Mouse (Mus musculus) G1E-ER4 (cell line): ENCODE data around the gene Eif4b. TPM values are rescaled to one million over a fixed set of nuclear protein-coding genes. Genes with fewer than 3 reads are reported as not detected.

Experiments used
- GATA1 ChIP-seq: IDR thresholded peaks from one replicate; pipeline ENCODE4 v1.8.0; 2012; ENCODE audit warnings: low read length, inconsistent platforms
- polyA plus RNA-seq: library from polyadenylated mRNA; stranded (reverse); fragments of >175 nt; gene quantifications from 2 replicates; pipeline ENCODE4 v1.2.3, GENCODE M21; 2012

The Eif4b gene
- polyA plus RNA-seq, 1 experiment = 375 TPM

DNA sequence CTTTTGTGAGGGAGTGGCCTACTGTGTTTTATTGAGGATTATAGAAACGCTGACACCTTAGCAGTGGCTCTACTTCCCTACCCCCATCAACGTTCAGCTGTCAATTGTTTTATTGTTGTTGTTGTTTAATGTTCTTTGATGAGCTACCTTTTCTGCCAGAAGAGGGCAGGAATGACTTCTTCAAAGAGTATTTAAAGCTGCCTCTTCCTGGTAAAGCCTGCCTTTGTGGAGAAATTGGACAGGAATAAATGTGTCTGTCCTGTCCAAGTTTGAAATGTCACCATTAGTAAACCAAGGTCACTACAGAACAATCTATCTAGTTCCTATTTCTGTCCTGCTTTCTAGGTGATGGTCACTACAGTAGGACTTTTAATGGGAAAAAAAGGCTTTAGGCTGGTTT lies 20.6 kb downstream of the Eif4b start:
- no peak for TF ChIP-seq GATA1

DNA sequence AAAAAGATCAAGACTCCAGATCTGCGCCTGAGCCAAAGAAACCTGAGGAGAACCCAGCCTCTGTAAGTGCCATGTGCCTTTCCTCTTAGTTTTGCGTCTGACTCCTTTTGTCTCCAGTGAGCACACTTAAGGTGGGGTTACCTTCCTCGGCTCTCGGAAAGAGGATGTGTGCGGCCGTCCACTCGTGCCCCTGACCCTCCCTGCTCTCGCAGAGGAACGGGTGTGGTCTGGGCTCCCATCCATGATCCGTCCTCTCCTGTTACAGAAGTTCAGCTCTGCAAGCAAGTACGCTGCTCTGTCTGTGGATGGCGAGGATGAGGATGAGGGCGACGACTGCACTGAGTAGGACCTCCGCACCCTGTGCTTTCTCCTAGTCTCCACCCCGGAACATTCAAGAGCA lies 21.4 kb downstream of the Eif4b start:
- no peak for TF ChIP-seq GATA1

DNA sequence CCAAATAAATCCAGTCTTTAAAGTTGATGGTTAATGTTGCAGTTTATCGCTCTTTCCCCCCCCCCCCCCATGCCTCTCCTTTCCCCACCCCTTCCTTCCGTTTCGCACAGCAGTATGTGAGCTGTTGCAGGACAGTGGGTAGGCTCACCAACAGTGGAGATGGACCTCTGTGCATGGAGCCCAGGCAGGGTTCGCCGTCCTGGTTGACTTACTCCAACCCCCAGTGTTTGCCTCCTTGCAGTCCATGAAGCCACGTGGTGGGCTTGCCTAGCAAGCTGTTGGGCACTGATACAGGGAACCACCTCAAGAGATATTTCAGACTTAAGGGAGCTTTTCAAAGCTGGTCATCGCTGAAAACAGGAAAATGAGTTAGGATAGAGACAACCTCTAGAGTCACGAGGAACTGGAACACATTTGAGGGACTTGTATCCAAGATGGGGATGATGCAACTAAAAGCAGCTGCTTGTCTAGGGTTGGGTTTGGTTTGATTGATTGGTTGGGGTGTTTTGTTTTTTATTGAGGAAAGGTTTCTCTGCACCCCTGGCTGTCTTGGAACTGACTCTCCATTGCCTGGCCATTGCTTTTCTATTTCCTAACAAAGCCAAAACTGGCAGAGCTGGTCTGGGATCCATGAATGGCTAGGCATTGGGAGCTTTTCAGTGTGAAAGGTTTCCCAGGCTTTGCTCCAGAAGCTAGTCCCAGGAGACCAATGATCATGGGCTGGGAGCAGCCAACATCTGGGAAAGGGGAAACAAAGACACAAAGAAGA lies 23.8 kb downstream of the Eif4b start:
- no peak for TF ChIP-seq GATA1

DNA sequence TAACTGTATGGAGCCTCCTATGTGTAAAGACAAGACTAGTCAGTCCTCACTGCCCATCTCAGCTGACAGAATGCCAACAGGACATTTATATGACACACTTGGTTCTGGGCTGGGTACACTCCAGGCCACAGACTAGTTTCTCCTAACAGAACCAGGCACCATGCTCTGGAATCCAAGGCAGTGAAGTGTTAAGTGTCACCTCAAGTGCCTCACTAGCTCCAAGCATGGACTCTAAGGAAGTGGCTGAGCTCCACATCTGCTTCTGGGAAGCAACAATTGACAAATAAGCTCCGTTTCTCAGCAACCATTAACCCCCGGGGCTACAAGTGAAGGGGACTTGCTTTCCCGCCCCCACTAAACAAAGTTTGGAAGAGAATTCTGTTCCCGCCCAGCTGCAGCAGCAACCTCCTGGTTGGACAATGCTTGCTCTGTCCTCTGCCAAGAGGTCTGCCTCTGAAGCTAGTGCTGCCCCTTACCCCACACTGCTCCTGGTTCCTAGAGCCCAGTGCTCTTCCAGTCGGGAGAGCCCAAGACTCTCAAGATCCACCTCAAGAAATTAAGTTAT lies 24.5 kb downstream of the Eif4b start:
- TF ChIP-seq GATA1 = no peak

DNA sequence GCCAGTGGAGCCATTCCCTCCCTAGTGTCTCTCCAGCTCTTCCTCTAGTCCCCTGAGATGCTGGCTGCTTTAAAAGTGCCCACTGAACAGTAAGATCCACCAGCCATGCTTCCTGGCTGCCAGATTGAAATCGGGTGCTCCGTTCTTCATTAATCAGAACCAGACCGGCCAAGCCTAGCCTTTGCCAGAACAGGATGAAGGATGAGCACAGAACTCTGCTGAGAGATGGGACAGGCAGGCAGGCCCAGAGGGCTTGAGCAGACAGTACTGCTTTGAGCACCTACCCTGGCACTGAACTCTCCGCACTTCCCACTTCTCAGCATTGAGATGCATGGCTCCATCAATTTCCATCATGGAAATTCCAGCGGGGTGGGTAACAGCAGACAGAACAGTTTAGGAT lies 25.7 kb downstream of the Eif4b start:
- no peak for TF ChIP-seq GATA1

DNA sequence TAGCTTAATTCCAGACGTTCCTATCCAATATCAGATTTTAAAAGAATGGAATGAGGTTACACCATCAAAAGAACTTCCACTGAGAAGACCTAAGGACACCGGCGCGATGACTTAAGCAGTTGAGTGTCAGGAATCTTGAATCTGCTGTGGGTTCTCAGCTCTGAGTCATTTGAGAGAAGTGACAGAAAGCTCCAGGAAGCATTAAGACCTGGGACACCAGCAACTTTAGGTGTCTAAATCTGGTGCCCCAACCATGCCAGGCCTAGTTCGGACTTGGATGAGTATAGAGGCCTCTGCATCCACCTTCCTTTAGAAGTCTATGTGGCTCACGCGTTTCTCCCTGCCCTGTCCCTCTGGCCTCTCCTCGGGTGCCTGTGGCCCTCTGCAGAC lies 26.2 kb downstream of the Eif4b start:
- TF ChIP-seq GATA1 = no peak

DNA sequence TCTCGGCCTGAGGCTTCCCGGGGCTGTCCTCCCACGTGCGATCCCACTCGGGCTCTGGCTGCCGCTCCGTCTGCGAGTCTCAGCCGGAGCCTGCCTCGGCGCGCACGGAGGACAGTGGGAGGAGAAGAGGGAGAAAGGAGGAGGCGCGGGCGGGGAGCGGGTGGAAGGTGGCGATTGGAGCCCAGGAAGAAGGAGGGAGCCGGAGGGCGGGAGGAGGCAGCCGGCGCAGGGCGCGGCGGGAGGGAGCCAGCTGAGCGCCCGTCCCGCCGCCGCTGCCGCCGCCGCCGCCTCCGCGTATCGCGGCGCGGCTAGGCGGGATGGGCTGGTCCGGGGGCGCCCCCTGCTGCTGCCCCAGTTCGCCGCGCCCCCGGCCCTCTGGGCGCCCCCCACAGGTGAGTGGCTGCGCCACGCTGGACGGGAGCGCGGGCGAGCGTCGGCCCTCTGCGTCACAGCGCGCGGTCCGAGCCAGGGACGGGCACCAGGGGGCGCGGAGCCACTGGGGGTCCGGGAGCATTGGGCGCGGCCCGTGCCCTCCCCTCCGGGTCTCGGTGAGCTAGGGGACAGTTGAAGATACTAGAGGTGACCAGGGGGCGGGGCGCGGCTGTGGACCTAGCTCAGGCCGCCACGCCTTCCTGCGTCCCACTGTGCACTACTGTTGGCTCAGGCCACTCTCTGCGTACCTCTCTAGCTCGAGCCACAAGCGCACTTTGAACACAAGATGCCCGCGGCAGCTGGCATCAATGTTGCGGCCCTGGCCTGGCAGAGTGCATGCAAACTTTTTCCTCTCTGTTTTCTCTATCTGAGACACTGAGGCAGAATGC lies 26.8 kb downstream of the Eif4b start, which contains the start of gene Tns2:
Gene Tns2, plus strand, starts transcription at position 253 of the 821 bp plus-strand sequence.
- no peak for TF ChIP-seq GATA1

DNA sequence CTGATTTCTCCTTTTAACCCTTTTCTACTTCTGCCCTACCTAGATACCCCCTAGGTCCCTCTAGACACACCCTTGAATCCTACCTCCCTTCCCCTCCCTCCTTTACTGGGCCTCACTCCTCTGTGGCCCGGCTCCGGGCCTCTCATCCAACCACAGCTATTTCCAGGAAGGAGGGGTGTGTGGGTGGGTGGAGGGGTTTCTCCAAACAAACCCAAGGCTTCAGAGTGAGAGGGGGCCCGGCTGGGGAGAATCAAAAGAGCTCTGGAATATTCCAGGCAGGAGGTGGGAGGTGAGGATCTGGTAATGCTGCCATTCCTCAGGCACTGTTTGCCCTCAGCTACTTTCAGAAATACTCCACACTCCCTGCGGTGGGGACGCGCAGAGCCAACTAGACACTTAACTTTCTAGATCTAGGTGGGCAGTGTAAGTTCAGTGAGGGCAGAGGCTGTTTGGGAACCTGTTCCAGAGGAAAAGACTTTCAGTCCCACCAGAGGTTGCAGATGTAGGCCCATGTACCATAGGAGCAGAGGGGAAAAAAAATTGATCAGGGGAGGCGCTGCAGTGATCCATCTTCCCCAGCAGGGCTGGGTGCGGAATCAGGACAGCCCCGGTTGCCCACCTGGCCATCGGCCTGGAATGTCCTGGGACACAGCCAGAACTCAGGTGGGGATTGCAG lies 27.6 kb downstream of the Eif4b start:
- no peak for TF ChIP-seq GATA1

DNA sequence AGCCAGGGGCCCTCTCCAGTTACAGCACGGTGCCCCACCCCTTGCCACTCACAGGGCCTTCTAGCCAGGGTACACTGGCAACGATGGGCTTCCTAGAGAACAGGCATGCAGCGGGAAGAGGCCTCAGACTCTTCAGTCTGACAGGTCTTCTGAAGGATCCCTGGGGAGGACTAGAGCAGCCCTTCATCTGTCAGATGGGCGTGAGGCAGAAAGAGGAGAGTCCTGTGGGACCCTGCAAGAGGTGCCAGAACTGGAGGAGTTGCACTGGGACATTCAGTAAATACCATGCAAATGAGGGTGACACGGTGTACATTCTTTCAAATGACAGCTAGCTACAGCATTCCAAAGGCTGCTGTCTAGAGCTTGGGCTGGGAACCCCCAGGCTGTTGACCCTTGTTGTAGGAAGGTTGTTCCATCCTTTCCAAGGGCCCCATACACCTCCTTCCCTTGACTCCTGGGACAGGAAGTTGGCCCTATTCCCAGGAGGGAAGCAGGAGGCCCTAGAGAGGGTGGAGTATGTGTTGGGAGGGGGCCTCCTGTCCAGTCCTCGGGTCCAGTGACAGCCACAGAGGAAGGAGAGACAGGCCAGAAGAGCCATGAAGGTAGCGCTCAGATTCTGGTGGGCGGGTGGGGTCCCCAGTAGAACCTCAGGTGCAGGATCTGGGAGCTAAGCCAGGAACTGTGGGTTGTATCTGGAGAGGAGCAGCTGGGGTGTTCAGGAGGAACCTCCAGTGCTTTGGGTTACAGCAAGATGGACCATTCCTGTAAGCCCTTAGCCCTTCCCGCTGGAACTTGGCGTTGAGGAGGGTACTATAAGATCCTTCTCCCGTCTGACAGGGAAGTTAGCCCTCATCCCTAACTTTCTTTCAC lies 28.3 kb downstream of the Eif4b start:
- no peak for TF ChIP-seq GATA1

DNA sequence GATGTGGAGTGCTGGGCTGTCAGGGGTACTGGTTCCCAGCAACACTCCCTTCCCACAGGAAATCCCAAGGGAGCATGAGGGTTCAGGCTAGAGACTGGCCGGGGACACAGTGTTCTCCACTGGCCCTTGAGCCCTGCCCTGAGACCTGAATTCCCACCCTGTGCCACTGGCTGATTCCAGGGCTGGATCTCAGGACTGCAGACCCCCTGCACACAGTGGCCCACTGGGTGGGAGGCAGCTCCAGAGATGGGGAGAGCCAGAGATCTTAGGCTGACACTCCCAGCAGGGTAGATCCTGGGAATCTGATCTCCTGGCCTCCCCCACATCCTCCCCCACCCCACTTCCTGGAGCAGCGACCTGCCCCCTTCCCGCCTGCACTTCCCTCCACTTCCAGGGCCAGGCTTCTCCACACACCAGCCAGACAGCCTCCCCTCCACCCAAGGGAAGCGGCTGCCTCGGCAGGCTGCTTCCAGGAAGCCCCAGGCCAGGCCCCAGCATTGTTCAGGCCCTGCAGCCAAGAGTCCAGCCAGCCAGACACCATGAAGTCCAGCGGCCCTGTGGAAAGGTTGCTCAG lies 29.1 kb downstream of the Eif4b start:
- TF ChIP-seq GATA1 = no peak

DNA sequence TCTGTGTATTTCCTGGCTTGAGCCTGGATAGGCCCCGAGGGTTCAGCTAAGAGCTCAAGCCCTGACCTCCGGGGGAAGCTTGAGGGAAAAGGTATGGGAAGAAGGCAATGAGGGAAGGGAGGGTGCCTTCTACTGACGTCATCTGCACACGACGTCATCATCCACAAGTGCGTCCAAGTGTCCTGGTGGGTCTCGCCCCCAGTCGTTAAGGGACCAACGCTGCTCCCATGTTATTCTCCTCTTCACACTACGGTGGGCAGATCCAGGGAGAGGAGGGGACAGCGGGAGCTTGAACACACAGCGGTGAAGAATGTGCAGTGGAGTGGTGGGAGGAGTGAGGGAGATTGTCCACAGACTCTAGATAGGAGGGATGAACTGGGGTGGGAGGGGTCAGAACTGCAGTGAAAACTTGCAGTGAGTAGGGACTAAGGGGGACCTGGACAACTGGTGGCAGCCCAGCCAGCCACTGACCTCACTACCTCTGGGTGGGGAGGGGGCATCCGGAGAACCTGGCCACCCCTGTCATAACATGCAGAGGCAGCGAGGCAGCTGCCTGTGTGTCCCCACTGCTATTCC lies 29.9 kb downstream of the Eif4b start:
- TF ChIP-seq GATA1 = no peak

DNA sequence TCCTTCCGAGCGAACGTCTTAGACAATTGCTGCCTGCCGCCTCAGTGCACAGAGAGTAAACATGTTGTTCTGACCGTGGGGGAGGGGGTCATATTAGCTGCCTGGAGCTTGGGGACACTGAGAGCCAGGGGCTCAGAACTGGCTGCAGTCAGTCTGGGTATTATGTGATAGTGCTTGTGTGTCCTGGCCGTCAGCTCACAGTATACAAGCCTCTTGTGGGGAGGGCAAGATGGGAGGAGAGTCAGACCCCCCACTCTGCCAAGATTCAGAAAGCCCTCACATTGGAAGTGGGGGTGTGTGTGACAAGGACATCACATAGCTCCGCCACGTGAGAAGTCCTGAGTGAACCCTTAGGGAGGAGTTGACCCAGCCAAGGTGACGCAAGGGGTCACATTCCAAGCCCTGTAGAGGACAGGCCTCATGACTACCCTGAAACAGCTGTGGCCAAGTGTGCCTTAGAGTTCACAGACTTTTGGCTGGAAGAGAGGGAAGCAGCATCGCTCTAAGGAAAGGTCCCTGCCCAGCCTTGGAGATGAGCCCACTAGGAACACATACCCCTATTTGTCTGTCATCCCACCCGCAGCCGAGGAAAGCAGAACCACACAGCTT lies 30.5 kb downstream of the Eif4b start:
- TF ChIP-seq GATA1 = no peak

DNA sequence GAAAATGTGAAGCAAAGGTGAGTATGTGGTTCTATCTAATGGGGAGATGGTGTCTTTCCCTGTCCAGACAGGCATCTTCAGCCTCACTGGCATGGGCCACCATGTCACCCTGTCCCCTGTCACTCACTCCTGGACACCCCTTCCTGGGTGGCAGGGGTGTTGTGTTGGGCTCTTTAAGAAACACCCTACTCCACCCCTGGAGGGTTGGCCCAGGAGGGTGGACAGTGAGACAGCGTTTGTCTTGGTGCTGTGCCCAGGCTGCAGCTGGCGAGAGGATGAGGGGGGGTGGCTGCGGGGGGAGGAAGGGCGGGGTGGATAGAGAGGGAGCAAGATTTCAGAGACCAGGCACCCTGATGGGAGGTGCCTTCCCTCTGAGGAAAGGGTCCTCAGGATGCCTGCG lies 31.8 kb downstream of the Eif4b start:
- no peak for TF ChIP-seq GATA1
